Mouse (Mus musculus) neural tube, embryonic 11.5 days (tissue): ENCODE measurements around the gene Meox1. TPM values are rescaled to one million over a fixed set of nuclear protein-coding genes. Genes with fewer than 3 reads are reported as not detected.

Experiments
- ATAC-seq: fragments of 200-750 bp; cut with Nextera tagmentation; 2 replicates; pipeline ENCODE4 v1.8.0; 2017; ENCODE audit warnings: moderate number of reproducible peaks, mild to moderate bottlenecking, moderate TSS enrichment, moderate library complexity; ENCODE audit not compliant: insufficient read depth, low FRiP score, low TSS enrichment
- DNase-seq: peaks from one replicate; pipeline ENCODE4 v3.0.0-alpha.2; 2015; ENCODE audit warnings: low spot score
- H3K27ac ChIP-seq: fragments of 300-500 bp; sonication (generic); 2 replicates; pipeline ENCODE4 v1.5.1; 2014; ENCODE audit warnings: low read depth, mild to moderate bottlenecking, low read length
- H3K27me3 ChIP-seq: fragments of 300-500 bp; sonication (generic); 2 replicates; pipeline ENCODE4 v1.6.1; 2014; ENCODE audit warnings: mild to moderate bottlenecking, low read length, mixed read lengths; ENCODE audit not compliant: control insufficient read depth, insufficient read depth
- H3K36me3 ChIP-seq: fragments of 300-500 bp; sonication (generic); 2 replicates; pipeline ENCODE4 v1.6.1; 2014; ENCODE audit warnings: mild to moderate bottlenecking, low read length, moderate library complexity, mixed read lengths; ENCODE audit not compliant: control insufficient read depth, insufficient read depth
- H3K4me1 ChIP-seq: fragments of 300-500 bp; sonication (generic); 2 replicates; pipeline ENCODE4 v1.6.1; 2014; ENCODE audit warnings: low read length, mixed read lengths; ENCODE audit not compliant: control insufficient read depth, insufficient read depth
- H3K4me2 ChIP-seq: fragments of 300-500 bp; sonication (generic); 2 replicates; pipeline ENCODE4 v1.6.1; 2014; ENCODE audit warnings: low read depth, mild to moderate bottlenecking, moderate library complexity
- H3K4me3 ChIP-seq: fragments of 300-500 bp; sonication (generic); 2 replicates; pipeline ENCODE4 v1.5.1; 2014; ENCODE audit warnings: low read depth, low read length
- H3K9ac ChIP-seq: fragments of 300-500 bp; sonication (generic); 2 replicates; pipeline ENCODE4 v1.6.1; 2014; ENCODE audit warnings: mild to moderate bottlenecking, low read length
- H3K9me3 ChIP-seq: fragments of 300-500 bp; sonication (generic); 2 replicates; pipeline ENCODE4 v1.6.1; 2016; ENCODE audit warnings: low read length; ENCODE audit not compliant: control insufficient read depth
- WGBS: fragments of 180-500 bp; shearing (Covaris S2); extraction: QIAGEN DNeasy Blood & Tissue Kit; methylation state at CpG from one replicate; pipeline ENCODE4 v1.1.7; 2014; 5-methylcytosine and 5-hydroxymethylcytosine counted together
- polyA plus RNA-seq: library from polyadenylated mRNA; unstranded; fragments of >200 nt; fragmentation: Nextera tagmentation; extraction: Ambion mirVana; gene quantifications from 2 replicates; pipeline ENCODE4 v1.2.1, GENCODE M21; 2014

Gene Meox1
- polyA plus RNA-seq, 1 experiment from 2014 or later: 19.9 TPM

- peaks cover 4% of the 10 kb centered on the region; the same call in 1 of the 2 replicates for H3K4me1 ChIP-seq
- no peak overlapping the region for H3K27ac ChIP-seq
- H3K36me3 ChIP-seq: no peaks in the 10 kb centered on the region
- no peaks in the 10 kb centered on the region for H3K27me3 ChIP-seq
- no peak overlapping the region for H3K9ac ChIP-seq
- H3K9me3 ChIP-seq: no peaks in the 10 kb centered on the region
- DNase-seq (no peak), ATAC-seq (no peak)
- no peak overlapping the region for H3K4me2 ChIP-seq
- no peak overlapping the region for H3K4me3 ChIP-seq
- 62% methylated on average over 6 of the region's 6 CpGs for WGBS
Observed at GRCm38 (mm10) chr11:101925636-101926035, 31.5 kb upstream of the Meox1 start.

GRCm38 (mm10) chr11:101924441-101924976, 30.3 kb upstream of the Meox1 start:
- no peak overlapping the region for H3K4me3 ChIP-seq
- H3K4me1 ChIP-seq: peaks cover 4% of the 10 kb centered on the region; the same call in 1 of the 2 replicates
- DNase-seq (no peak), ATAC-seq (no peak)
- H3K4me2 ChIP-seq: no peak overlapping the region
- H3K27me3 ChIP-seq: no peaks in the 10 kb centered on the region
- no peak overlapping the region for H3K9ac ChIP-seq
- no peak overlapping the region for H3K27ac ChIP-seq
- WGBS: 83% methylated on average over 16 of the region's 19 CpGs
- no peaks in the 10 kb centered on the region for H3K9me3 ChIP-seq
- H3K36me3 ChIP-seq: no peaks in the 10 kb centered on the region

GRCm38 (mm10) chr11:101923988-101924387, 29.8 kb upstream of the Meox1 start:
- Histone ChIP-seq H3K9me3 (no peaks in the 10 kb centered on the region), H3K27ac (no peak overlapping the region), H3K36me3 (no peaks in the 10 kb centered on the region), H3K27me3 (no peaks in the 10 kb centered on the region), H3K9ac (no peak overlapping the region), H3K4me2 (no peak overlapping the region), H3K4me1 (peaks cover 4% of the 10 kb centered on the region; the same call in 1 of the 2 replicates), H3K4me3 (no peak overlapping the region)
- 78% methylated on average over 6 of the region's 6 CpGs for WGBS
- ATAC-seq: no peak
- no peak for DNase-seq

GRCm38 (mm10) chr11:101921361-101921952, 27.3 kb upstream of the Meox1 start:
- H3K4me2 ChIP-seq: no peak overlapping the region
- 84% methylated on average over 12 of the region's 12 CpGs for WGBS

GRCm38 (mm10) chr11:101919660-101920059, 25.5 kb upstream of the Meox1 start:
- no peak overlapping the region for H3K4me3 ChIP-seq
- H3K36me3 ChIP-seq: no peaks in the 10 kb centered on the region
- H3K4me2 ChIP-seq: no peak overlapping the region
- H3K27ac ChIP-seq: no peak overlapping the region
- no peaks in the 10 kb centered on the region for H3K9me3 ChIP-seq
- WGBS: 2% methylated on average over 6 of the region's 6 CpGs
- DNase-seq (peak; percentile 83), ATAC-seq (no peak)
- no peak overlapping the region for H3K9ac ChIP-seq
- H3K4me1 ChIP-seq: no peaks in the 10 kb centered on the region
- no peaks in the 10 kb centered on the region for H3K27me3 ChIP-seq

More at GRCm38 (mm10) chr11:101921361-101921952, 27.3 kb upstream of the Meox1 start:
- H3K27me3 ChIP-seq: no peaks in the 10 kb centered on the region
- no peak overlapping the region for H3K4me3 ChIP-seq
- no peaks in the 10 kb centered on the region for H3K4me1 ChIP-seq
- no peak overlapping the region for H3K9ac ChIP-seq
- ATAC-seq: no peak
- H3K9me3 ChIP-seq: no peaks in the 10 kb centered on the region
- DNase-seq: no peak
- no peaks in the 10 kb centered on the region for H3K36me3 ChIP-seq
- H3K27ac ChIP-seq: no peak overlapping the region

GRCm38 (mm10) chr11:101918609-101919008, 24.4 kb upstream of the Meox1 start:
- no peak overlapping the region for H3K4me3 ChIP-seq
- no peak overlapping the region for H3K27ac ChIP-seq
- no peak for DNase-seq
- WGBS: 71% methylated on average over 3 of the region's 3 CpGs
- H3K4me1 ChIP-seq: no peaks in the 10 kb centered on the region
- H3K9me3 ChIP-seq: no peaks in the 10 kb centered on the region
- H3K4me2 ChIP-seq: no peak overlapping the region
- no peaks in the 10 kb centered on the region for H3K27me3 ChIP-seq
- no peak for ATAC-seq
- H3K36me3 ChIP-seq: no peaks in the 10 kb centered on the region
- H3K9ac ChIP-seq: no peak overlapping the region

- ATAC-seq (no peak), DNase-seq (no peak)
- no peaks in the 10 kb centered on the region for H3K9me3 ChIP-seq
- no peak overlapping the region for H3K4me2 ChIP-seq
- WGBS: 66% methylated on average over 3 of the region's 3 CpGs
- H3K4me3 ChIP-seq: no peak overlapping the region
- H3K9ac ChIP-seq: no peak overlapping the region
- H3K4me1 ChIP-seq: no peaks in the 10 kb centered on the region
- no peaks in the 10 kb centered on the region for H3K27me3 ChIP-seq
- no peak overlapping the region for H3K27ac ChIP-seq
- no peaks in the 10 kb centered on the region for H3K36me3 ChIP-seq
Observed at GRCm38 (mm10) chr11:101916772-101917171, 22.6 kb upstream of the Meox1 start.

- Histone ChIP-seq H3K9me3 (no peaks in the 10 kb centered on the region), H3K36me3 (no peaks in the 10 kb centered on the region), H3K27me3 (no peaks in the 10 kb centered on the region), H3K4me1 (no peaks in the 10 kb centered on the region), H3K4me3 (no peak overlapping the region), H3K27ac (no peak overlapping the region), H3K9ac (no peak overlapping the region), H3K4me2 (no peak overlapping the region)
- DNase-seq (no peak), ATAC-seq (no peak)
- WGBS: 59% methylated on average over 8 of the region's 8 CpGs
Observed at GRCm38 (mm10) chr11:101913591-101913990, 19.4 kb upstream of the Meox1 start.

- Histone ChIP-seq H3K36me3 (no peaks in the 10 kb centered on the region), H3K9ac (no peak overlapping the region), H3K4me2 (no peak overlapping the region), H3K27me3 (no peaks in the 10 kb centered on the region), H3K4me1 (no peaks in the 10 kb centered on the region), H3K9me3 (no peaks in the 10 kb centered on the region), H3K4me3 (no peak overlapping the region), H3K27ac (no peak overlapping the region)
- WGBS: 79% methylated on average over 4 of the region's 4 CpGs
- no peak for ATAC-seq
- DNase-seq: no peak
Observed at GRCm38 (mm10) chr11:101911855-101912579, 17.8 kb upstream of the Meox1 start.
